Mouse (Mus musculus): ENCODE measurements around the gene Tead1. TPM values are rescaled to one million over a fixed set of nuclear protein-coding genes. Genes with fewer than 3 reads are reported as not detected.

Tead1 gene
- 13.4 TPM for polyA plus RNA-seq (2014; fragmentation: Illumina TruSeq; extraction: RNeasy Lipid Tissue Mini Kit (QIAGEN cat#74804); ENCODE audit: insufficient read depth, low read depth, low replicate concordance)

GRCm38 (mm10) chr7:112679171-112679512 lies at the start of gene Tead1:
Tead1 (plus strand) TSS chr7:112679318.

GRCm38 (mm10) chr7:112953777-112954291 lies 274.7 kb downstream of the Tead1 start, which contains the start of gene Rassf10:
Rassf10 (plus strand) TSS chr7:112953962.

Data from lung, adult 10 weeks (tissue).